Mouse (Mus musculus): ENCODE results near the gene Vps29.

- TF ChIP-seq CTCF (IDR thresholded peaks at IDR 0.05; ENCODE audit: control insufficient read depth, insufficient read depth, insufficient read length) (no peak), MYOG (IDR thresholded peaks at IDR 0.05; ENCODE audit: control insufficient read depth, extremely low read depth, insufficient read length) (no peak)
These were observed 11.3 kb upstream of the Vps29 start for GRCm38 (mm10) chr5:122342874-122343273.
